Mouse (Mus musculus): ENCODE results near the gene Dnah14. TPM values are rescaled to one million over a fixed set of nuclear protein-coding genes. Genes with fewer than 3 reads are reported as not detected.

The Dnah14 gene
- polyA plus RNA-seq, 2 experiments = 0.53 to 2.0 TPM

DNA sequence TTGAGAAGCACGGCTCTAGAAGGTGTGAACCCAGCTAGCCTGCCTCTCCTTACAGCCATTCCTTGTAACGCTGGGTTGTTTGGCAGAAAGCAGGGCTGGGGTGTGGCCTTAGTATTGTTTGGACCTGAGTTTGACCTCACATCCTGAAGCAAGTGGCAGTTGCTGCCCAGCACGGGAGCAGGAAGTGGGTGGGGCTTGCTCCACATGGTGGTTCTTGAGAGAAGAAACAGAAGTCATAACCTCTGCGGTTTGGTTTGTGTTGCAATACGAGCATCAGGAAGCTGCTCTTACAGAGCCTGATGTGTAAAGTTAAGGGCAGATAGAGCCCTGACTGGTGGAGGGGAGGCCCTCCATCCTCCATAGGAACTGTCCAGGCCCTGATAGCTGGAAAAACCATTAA is 284.3 kb downstream of the Dnah14 start:
- no peak for TF ChIP-seq POLR2A (IDR thresholded peaks at IDR 0.05; ENCODE audit: borderline replicate concordance, extremely low read depth, insufficient read depth, insufficient read length)
- Histone ChIP-seq H3K36me3 (ENCODE audit: control insufficient read depth, insufficient read depth, low read length) (no peaks in the 10 kb centered on the region), H3K9ac (ENCODE audit: low read depth, low read length, severe bottlenecking) (no peak overlapping the region), H3K4me2 (replicated peaks; ENCODE audit: low read depth, low read length, severe bottlenecking) (no peak overlapping the region), H3K27ac (replicated peaks; ENCODE audit: low read depth, low read length) (no peak overlapping the region), H3K27me3 (ENCODE audit: control insufficient read depth, insufficient read depth, low read length) (no peaks in the 10 kb centered on the region), H3K9me3 (ENCODE audit: control insufficient read depth, low read length) (no peaks in the 10 kb centered on the region), H3K4me1 (ENCODE audit: control insufficient read depth, insufficient read depth, low read length) (peaks cover 5% of the 10 kb centered on the region; the same call in 1 of the 2 replicates), H3K4me3 (replicated peaks; ENCODE audit: low read length) (no peak overlapping the region)
- ATAC-seq (ENCODE audit: low FRiP score, low read depth) (no peak), DNase-seq (ENCODE audit: low spot score) (peak; percentile 57)
- WGBS = 13% methylated on average over 5 of the region's 5 CpGs

DNA sequence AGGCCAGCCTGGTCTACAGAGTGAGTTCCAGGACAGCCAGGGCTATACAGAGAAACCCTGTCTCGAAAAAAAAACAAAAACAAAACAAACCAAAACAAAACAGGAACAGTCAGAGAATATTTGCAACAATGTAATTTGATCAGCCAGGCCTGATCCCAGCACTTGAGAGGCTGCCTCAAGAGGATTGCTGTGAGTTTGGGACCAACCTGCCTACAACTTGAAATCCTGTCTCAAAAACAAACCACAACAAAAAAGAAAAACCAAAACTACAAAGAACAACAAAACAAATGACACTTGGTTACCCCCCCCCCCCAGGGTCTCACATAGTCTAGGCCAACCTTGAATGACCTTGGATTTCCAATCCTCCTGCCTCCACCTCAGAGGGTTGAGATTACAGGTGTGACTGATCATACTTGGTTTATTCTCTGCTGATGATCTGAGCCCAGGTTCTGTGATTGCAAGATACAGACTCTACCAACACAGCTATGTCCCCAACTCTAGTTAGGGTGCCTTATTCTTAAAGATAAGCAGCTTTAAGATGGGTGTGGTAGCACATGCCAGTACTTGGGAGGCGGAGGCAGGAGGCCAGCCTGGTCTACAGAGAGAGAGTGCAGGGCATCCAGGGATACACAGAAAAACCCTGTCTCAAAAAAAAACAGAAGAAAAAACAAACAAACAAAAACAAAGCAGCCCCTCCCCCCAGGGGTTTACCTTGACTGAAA is 285.0 kb downstream of the Dnah14 start:
- WGBS = 86% methylated on average over 2 of the region's 2 CpGs
- peaks cover 5% of the 10 kb centered on the region; the same call in 1 of the 2 replicates for H3K4me1 ChIP-seq (ENCODE audit: control insufficient read depth, insufficient read depth, low read length)
- ATAC-seq (ENCODE audit: low FRiP score, low read depth) (no peak), DNase-seq (ENCODE audit: low spot score) (no peak)
- no peaks in the 10 kb centered on the region for H3K36me3 ChIP-seq (ENCODE audit: control insufficient read depth, insufficient read depth, low read length)
- H3K4me3 ChIP-seq (replicated peaks; ENCODE audit: low read length) = no peak overlapping the region
- no peaks in the 10 kb centered on the region for H3K27me3 ChIP-seq (ENCODE audit: control insufficient read depth, insufficient read depth, low read length)
- H3K27ac ChIP-seq (replicated peaks; ENCODE audit: low read depth, low read length) = no peak overlapping the region
- no peak overlapping the region for H3K4me2 ChIP-seq (replicated peaks; ENCODE audit: low read depth, low read length, severe bottlenecking)
- TF ChIP-seq POLR2A (IDR thresholded peaks at IDR 0.05; ENCODE audit: borderline replicate concordance, extremely low read depth, insufficient read depth, insufficient read length) = no peak
- H3K9ac ChIP-seq (ENCODE audit: low read depth, low read length, severe bottlenecking) = no peak overlapping the region
- H3K9me3 ChIP-seq (ENCODE audit: control insufficient read depth, low read length) = no peaks in the 10 kb centered on the region

- H3K9ac ChIP-seq (ENCODE audit: low read depth, low read length, severe bottlenecking) = no peak overlapping the region
- ATAC-seq (ENCODE audit: low FRiP score, low read depth) (no peak), DNase-seq (ENCODE audit: low spot score) (no peak)
- peaks cover 5% of the 10 kb centered on the region; the same call in 1 of the 2 replicates for H3K4me1 ChIP-seq (ENCODE audit: control insufficient read depth, insufficient read depth, low read length)
- WGBS = 39% methylated on average over 16 of the region's 16 CpGs
- H3K4me3 ChIP-seq (replicated peaks; ENCODE audit: low read length) = no peak overlapping the region
- no peak for TF ChIP-seq POLR2A (IDR thresholded peaks at IDR 0.05; ENCODE audit: borderline replicate concordance, extremely low read depth, insufficient read depth, insufficient read length)
- no peaks in the 10 kb centered on the region for H3K36me3 ChIP-seq (ENCODE audit: control insufficient read depth, insufficient read depth, low read length)
- no peaks in the 10 kb centered on the region for H3K27me3 ChIP-seq (ENCODE audit: control insufficient read depth, insufficient read depth, low read length)
- no peak overlapping the region for H3K27ac ChIP-seq (replicated peaks; ENCODE audit: low read depth, low read length)
- no peak overlapping the region for H3K4me2 ChIP-seq (replicated peaks; ENCODE audit: low read depth, low read length, severe bottlenecking)
- no peaks in the 10 kb centered on the region for H3K9me3 ChIP-seq (ENCODE audit: control insufficient read depth, low read length)
Measured at GRCm38 (mm10) chr1:181862676-181863374, 286.5 kb downstream of the Dnah14 start.

DNA sequence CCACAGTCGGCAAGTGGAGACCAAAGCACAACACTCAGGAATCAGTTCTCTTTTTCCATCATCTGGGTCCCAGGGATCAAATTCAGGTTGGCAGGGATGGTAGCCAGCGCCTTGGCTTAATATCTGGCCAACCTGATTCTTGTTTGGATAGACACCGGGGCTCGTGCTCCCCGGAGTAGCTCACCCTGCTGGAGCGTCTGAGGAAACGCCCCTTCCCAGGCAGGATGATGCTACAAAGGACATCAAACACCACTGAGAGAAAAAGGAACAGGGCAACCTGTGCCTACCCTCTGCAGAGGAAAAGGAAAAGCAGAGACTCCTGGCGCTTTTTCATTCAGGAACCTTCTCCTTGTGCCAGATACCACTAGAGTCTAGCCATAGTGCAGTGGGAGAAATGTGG is 287.1 kb downstream of the Dnah14 start:
- no peak overlapping the region for H3K4me3 ChIP-seq (replicated peaks; ENCODE audit: low read length)
- peaks cover 5% of the 10 kb centered on the region; the same call in 1 of the 2 replicates for H3K4me1 ChIP-seq (ENCODE audit: control insufficient read depth, insufficient read depth, low read length)
- no peaks in the 10 kb centered on the region for H3K27me3 ChIP-seq (ENCODE audit: control insufficient read depth, insufficient read depth, low read length)
- ATAC-seq (ENCODE audit: low FRiP score, low read depth) (no peak), DNase-seq (ENCODE audit: low spot score) (no peak)
- no peak overlapping the region for H3K4me2 ChIP-seq (replicated peaks; ENCODE audit: low read depth, low read length, severe bottlenecking)
- no peak for TF ChIP-seq POLR2A (IDR thresholded peaks at IDR 0.05; ENCODE audit: borderline replicate concordance, extremely low read depth, insufficient read depth, insufficient read length)
- 26% methylated on average over 8 of the region's 8 CpGs for WGBS
- H3K9me3 ChIP-seq (ENCODE audit: control insufficient read depth, low read length) = no peaks in the 10 kb centered on the region
- H3K27ac ChIP-seq (replicated peaks; ENCODE audit: low read depth, low read length) = no peak overlapping the region
- H3K36me3 ChIP-seq (ENCODE audit: control insufficient read depth, insufficient read depth, low read length) = no peaks in the 10 kb centered on the region
- no peak overlapping the region for H3K9ac ChIP-seq (ENCODE audit: low read depth, low read length, severe bottlenecking)

Other genes starting within 250 kb of the Dnah14 start
- gene Cnih3, start 223.9 kb upstream of the Dnah14 start, polyA plus RNA-seq (2012; rRNA removed) = 0.64 and 0.69 TPM in 2 replicates
- gene Cnih3, start 223.9 kb upstream of the Dnah14 start, polyA plus RNA-seq (2014; fragmentation: Nextera tagmentation; extraction: Ambion mirVana) = 0.43 and 0.58 TPM in 2 replicates
- gene Ccdc121, start 65.1 kb upstream of the Dnah14 start, polyA plus RNA-seq (2012; rRNA removed) = 0.11 and 0.12 TPM in 2 replicates
- 0.32 and 0.43 TPM in 2 replicates for gene Ccdc121, start 65.1 kb upstream of the Dnah14 start, polyA plus RNA-seq (2014; fragmentation: Nextera tagmentation; extraction: Ambion mirVana)

All from limb, embryonic 14.5 days (tissue).